Mouse (Mus musculus): ENCODE data around the gene Draxin.

GRCm38 (mm10) chr4:148158436-148159348 is 28.2 kb upstream of the Draxin start:
- TF ChIP-seq CTCF (conservative IDR thresholded peaks at IDR 0.05; ENCODE audit: low read length) (no peak), POU5F1 (IDR thresholded peaks at IDR 0.05; ENCODE audit: borderline replicate concordance, low read length) (no peak)

All from E14TG2a.4 (cell line).